Mouse (Mus musculus) embryo, embryonic 11 days (tissue): Measurements from ENCODE around the gene Hoxb1.

Source experiments
- DNase-seq: peaks from one replicate; pipeline ENCODE4 v3.0.0-alpha.2; 2015

The Hoxb1 gene

DNA sequence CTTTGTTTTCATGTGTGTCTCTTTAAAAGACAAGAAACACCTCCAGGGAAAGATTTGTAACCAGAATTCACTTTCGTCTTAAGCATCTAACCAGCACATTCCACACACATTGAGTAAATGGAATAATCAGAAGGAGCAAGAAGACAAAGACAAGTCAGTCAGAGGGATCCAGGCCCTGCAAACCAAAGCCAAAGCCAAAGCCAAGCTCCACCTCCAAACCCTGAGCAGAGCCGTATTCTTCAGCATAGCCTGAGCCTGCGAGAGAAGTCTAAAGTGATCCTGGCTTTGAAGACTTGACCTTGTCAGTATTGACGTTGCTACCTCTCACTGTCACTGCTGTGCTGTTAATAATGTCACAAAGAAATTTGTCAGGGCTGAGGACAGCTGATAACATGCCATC is 40.0 kb downstream of the Hoxb1 start:
- no peak for DNase-seq

DNA sequence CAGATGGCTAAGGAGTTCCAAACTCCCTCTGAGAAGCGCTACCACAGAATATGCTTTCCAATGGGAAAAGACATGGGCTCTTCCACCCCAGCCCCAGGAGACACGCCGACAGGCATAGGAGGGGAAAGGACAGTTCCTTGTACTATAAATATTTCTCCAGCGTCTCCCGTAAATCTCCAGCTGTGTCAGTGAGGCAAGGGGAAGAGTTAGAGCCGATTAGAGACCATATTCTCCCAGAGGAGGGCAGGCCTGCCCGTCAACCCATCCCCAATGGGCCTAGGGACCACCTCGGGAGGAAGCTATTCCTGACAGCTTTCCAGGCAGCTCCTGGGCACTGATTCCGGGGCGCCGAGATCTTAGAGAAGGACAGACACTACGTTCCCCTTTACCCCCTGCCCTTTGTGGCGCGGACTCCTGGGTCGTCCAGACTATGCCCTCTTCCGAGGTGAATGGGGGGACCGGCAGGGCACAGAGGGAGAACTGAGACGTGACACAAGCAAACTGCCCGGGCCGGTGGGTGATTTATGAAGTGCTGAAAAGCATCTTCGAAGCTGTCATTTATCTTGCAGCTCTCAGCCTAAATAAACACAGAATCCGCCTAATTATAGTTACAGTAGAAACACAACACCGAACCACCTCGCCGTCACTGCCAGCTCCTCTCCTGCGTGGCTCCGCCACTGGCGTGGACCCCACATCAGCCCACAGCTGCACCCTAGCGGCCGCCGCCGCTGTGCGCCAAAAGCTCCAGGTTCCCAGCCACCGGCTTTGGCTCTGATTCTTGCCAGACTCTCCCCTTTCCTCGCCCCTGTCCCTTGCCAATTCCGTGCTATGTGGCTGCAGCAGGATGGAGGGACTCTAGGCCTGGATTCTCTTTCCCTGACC is 41.9 kb downstream of the Hoxb1 start:
- DNase-seq = peak; percentile 90

DNA sequence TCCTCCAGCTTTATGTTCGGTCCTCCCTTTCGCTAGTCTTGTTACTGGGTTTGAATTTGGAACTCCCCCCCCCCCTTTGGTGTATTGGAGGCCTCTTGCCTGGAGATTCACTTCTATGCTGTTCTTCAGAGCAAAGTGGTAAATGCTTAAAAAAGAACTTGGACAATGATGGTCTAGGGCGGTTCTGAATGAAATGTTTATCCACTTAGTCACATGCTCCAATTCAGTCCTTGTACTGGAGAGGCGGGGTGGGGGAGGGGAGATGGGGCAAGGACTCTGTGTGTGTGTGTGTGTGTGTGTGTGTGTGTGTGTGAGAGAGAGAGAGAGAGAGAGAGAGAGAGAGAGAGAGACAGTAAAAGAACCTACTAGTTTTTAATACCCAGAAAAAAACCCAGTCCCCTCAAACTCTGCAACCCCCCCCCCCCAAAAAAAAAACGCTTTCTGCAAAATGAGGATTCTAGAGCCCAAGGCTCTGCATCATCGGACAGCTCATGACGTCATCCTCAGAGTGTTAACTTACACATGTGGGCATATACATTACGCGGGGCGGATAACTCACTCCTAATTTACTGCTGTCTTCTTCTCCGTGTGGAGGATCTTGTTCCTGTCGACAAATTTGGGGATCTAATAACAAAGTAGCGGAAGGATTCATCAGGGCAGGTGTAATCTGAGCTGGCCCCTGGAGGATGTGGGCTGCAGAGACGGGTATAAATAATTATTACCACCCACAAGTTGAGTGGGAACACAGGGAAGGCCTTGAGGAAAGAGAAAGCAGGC is 42.9 kb downstream of the Hoxb1 start:
- DNase-seq = peak; percentile 65

DNA sequence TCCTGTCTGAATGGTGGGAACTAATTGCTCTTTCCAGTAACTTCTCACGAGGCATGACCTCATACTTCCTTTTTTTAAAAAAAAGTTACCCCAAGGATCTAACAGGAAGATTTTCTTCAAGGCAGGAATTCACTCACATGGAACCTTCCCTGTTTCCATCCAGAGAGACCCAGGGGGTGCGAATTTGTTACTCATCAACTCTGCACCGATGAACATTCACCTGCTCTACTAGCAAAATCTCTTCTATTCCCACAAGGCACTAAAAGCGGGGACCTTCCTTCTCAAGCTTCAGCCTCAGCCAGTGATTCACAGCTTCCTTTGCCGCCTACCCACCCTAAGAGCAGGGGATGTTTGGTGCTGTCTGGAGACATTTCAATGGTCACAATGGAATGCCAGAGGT is 45.5 kb downstream of the Hoxb1 start:
- no peak for DNase-seq

DNA sequence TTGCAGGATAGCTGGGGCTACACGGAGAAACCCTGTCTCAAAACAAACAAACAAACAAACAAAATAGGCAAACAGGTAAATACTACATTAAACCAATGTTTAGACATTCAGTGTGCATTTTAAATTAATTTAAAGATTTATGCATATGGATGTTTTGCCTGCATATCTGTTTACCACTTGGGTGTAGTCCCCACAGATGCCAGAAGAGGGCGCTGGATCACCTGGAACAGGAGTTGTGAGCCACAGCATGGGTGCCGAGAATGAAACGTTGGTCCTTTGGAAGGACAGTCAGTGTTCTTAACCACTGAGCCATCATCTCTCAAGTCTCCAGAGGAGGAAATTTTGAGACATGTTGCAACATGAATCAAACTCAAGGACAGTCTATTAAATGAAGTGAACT is 46.4 kb downstream of the Hoxb1 start:
- no peak for DNase-seq

DNA sequence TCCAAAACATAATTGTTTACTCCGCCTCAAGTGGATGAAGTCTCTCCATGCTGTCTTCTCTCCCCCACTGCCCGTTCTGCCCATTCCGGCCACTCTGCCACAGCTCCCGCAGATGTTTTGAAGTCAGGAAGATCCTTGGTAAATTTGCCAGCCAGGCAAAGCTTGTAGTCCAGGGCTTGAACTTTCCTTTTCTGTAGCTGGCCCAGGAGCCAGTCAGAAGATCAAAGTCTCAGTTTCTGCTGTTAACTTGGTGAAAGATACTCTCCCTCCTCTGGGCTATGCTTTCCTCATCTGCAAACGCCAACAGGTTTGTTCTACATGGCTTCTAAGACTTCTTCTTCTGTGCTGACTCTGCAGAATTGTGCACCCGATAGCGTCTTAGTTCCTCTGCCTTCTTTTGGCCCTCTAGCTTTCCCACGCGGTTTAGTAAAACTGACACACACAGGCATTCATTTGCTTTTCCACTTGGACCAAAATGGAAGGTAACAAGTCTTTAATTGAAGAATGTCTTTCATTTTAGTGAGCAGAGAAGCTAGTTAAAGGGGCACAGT is 47.5 kb downstream of the Hoxb1 start:
- no peak for DNase-seq

DNA sequence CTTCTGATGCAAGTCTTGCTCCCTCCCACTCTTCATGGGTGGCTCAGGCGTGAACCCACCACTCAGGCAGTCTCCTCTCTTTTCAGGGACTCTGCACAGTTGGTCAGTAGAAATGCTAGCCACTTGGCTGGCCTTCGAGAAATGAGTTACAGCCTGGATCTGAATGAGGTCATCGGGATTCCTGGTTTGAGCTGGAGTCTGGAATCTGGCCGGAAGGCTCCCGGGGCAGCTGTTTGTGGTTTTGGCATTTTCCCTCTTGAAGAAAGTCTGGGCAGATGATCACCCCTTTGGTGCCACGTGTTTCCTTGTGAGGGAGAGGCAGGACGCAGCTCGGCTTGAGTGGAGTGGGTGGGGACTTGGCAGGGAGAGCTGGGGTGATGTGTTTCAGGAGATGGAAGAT is 48.0 kb downstream of the Hoxb1 start:
- DNase-seq = peak; percentile 68

DNA sequence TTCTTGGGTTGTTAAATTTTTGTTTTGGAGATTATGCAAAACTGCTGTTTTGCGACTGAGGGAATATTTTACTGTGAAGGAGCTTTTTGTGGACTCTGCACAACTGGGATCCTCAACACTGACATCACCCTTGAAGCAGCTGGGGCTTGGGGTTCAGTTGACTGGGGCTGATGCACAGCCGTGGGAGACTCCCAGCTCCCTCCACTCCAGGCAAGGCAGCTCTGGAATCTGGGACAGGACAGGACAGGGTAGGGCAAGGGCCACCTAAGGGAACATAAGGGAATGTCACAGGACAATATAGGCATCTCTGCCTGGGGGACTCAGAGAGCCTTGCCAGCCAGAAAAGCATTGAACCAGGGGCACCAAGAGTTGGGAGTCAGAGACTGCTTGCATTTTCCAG is 48.5 kb downstream of the Hoxb1 start:
- DNase-seq = no peak
